Mouse (Mus musculus) ES-Bruce4 (cell line): ENCODE measurements around the gene Olfr1254.

Experiments
- CTCF ChIP-seq: IDR thresholded peaks from one replicate; pipeline ENCODE4 v1.8.1; 2011; ENCODE audit warnings: low read depth, low read length
- EP300 ChIP-seq: IDR thresholded peaks from 2 replicates; pipeline ENCODE4 v1.6.1; 2011; ENCODE audit warnings: low read depth, low read length; ENCODE audit not compliant: insufficient read depth
- POLR2A ChIP-seq: IDR thresholded peaks from one replicate; pipeline ENCODE4 v1.8.1; 2011; ENCODE audit warnings: low read length; ENCODE audit not compliant: insufficient read depth

DNA sequence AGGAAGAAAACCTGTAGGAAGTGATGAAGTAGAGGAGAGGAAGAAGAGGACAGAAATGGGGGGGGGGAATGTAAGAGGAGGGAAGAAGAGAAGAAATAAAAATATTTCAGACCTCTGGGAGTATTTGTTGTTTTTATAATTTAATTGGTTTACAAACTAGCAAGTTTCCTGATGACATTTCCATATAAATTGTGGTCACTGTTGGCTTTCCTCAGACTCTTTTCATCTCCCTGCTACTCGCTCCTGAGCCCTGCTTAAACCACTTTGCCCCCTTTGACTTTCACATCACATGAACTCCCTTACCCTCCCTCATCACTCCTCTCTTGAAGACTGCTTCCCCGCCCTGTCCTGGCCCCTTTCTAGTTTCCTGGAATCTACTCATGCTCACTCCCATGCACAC lies 48.0 kb upstream of the Olfr1254 start, which contains the start of gene Olfr1256:
- TF ChIP-seq CTCF (no peak), POLR2A (no peak), EP300 (no peak)
